Mouse (Mus musculus) embryonic facial prominence, embryonic 14.5 days (tissue): ENCODE results near the gene Slc25a17. TPM values are rescaled to one million over a fixed set of nuclear protein-coding genes. Genes with fewer than 3 reads are reported as not detected.

Experiments
- ATAC-seq: fragments of 200-750 bp; cut with Nextera tagmentation; 2 replicates; pipeline ENCODE4 v1.8.0; 2017; ENCODE audit warnings: low read depth, moderate number of reproducible peaks, moderate TSS enrichment
- DNase-seq: peaks from one replicate; pipeline ENCODE4 v3.0.0-alpha.2; 2015; ENCODE audit warnings: low spot score
- H3K27ac ChIP-seq: fragments of 300-500 bp; sonication (generic); replicated peaks from 2 replicates; pipeline ENCODE4 v1.5.1; 2014; ENCODE audit warnings: low read depth, mild to moderate bottlenecking, low read length, moderate library complexity
- H3K27me3 ChIP-seq: fragments of 300-500 bp; sonication (generic); replicated peaks from 2 replicates; pipeline ENCODE4 v1.6.1; 2014; ENCODE audit warnings: low read length; ENCODE audit not compliant: control insufficient read depth, insufficient read depth
- H3K36me3 ChIP-seq: fragments of 300-500 bp; sonication (generic); 2 replicates; pipeline ENCODE4 v1.6.1; 2014; ENCODE audit warnings: low read length, mixed read lengths; ENCODE audit not compliant: control insufficient read depth, insufficient read depth
- H3K4me1 ChIP-seq: fragments of 300-500 bp; sonication (generic); 2 replicates; pipeline ENCODE4 v1.6.1; 2014; ENCODE audit warnings: antibody characterized with exemption, low read length; ENCODE audit not compliant: control insufficient read depth, insufficient read depth
- H3K4me2 ChIP-seq: fragments of 300-500 bp; sonication (generic); 2 replicates; pipeline ENCODE4 v1.6.1; 2014; ENCODE audit warnings: low read depth, mild to moderate bottlenecking, low read length, moderate library complexity, mixed read lengths
- H3K4me3 ChIP-seq: fragments of 300-500 bp; sonication (generic); 2 replicates; pipeline ENCODE4 v1.5.1; 2014; ENCODE audit warnings: low read depth, mild to moderate bottlenecking, low read length
- H3K9ac ChIP-seq: fragments of 300-500 bp; sonication (generic); 2 replicates; pipeline ENCODE4 v1.6.1; 2014; ENCODE audit warnings: low read depth, mild to moderate bottlenecking, low read length, moderate library complexity, mixed read lengths
- H3K9me3 ChIP-seq: fragments of 300-500 bp; sonication (generic); 2 replicates; pipeline ENCODE4 v1.6.1; 2016; ENCODE audit warnings: low read length; ENCODE audit not compliant: control insufficient read depth
- WGBS: fragments of 180-500 bp; shearing (Covaris S2); extraction: QIAGEN DNeasy Blood & Tissue Kit; methylation state at CpG from one replicate; pipeline ENCODE4 v1.1.7; 2014; 5-methylcytosine and 5-hydroxymethylcytosine counted together
- polyA plus RNA-seq: library from polyadenylated mRNA; unstranded; fragments of >200 nt; fragmentation: Nextera tagmentation; extraction: Ambion mirVana; gene quantifications from 2 replicates; pipeline ENCODE4 v1.2.1, GENCODE M21; 2014

The Slc25a17 gene
- polyA plus RNA-seq = 102 and 112 TPM in 2 replicates

- H3K9me3 ChIP-seq = no peaks in the 10 kb centered on the region
- no peaks in the 10 kb centered on the region for H3K27me3 ChIP-seq
- WGBS = under 1% methylated on average over 30 of the region's 30 CpGs
- peaks cover 13% of the 10 kb centered on the region for H3K4me1 ChIP-seq
- DNase-seq (peak; percentile 98), ATAC-seq (peak; percentile 99)
- H3K4me2 ChIP-seq = peak within 1 kb of the TSS; percentile 87
- H3K4me3 ChIP-seq = peak within 1 kb of the TSS; percentile 70
- peak within 1 kb of the TSS; percentile 85 for H3K27ac ChIP-seq
- peaks cover 22% of the 10 kb centered on the region for H3K36me3 ChIP-seq
- peak within 1 kb of the TSS; percentile 79 for H3K9ac ChIP-seq
Observed at GRCm38 (mm10) chr15:81360345-81361021, at the start of gene Slc25a17. Gene Slc25a17, minus strand, starts transcription at chr15:81360812.

DNA sequence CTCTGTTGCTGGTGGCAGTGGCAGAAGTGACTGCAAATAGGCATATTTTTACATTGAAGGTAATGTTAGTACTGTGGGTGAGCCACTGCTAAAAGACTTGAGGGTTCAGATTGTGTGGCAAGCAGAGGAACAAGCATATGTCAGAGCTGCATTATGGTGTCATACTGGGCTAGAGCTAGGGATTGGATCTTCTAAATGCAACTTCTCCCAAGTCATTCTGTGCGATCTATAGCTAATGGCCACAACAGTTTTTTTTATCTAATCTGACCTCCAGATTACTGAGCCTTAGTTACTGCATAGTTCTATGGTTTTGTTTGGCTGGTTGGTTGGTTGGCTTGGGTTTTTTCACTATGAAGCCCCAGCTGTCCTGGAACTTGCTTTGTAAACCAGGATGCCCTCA, 47.6 kb upstream of the Slc25a17 start, which contains the start of gene Dnajb7:
TSS of gene Dnajb7 (minus strand) at position 101 of the 400 bp plus-strand sequence.
- no peaks in the 10 kb centered on the region for H3K4me1 ChIP-seq
- no peak within 1 kb of the TSS for H3K4me2 ChIP-seq
- no peaks in the 10 kb centered on the region for H3K9me3 ChIP-seq
- no peaks in the 10 kb centered on the region for H3K36me3 ChIP-seq
- H3K9ac ChIP-seq = no peak within 1 kb of the TSS
- no peak within 1 kb of the TSS for H3K4me3 ChIP-seq
- ATAC-seq (no peak), DNase-seq (no peak)
- no peaks in the 10 kb centered on the region for H3K27me3 ChIP-seq
- WGBS = 84% methylated on average over 1 of the region's 1 CpGs
- H3K27ac ChIP-seq = no peak within 1 kb of the TSS

- H3K4me2 ChIP-seq = no peak overlapping the region
- ATAC-seq (no peak), DNase-seq (no peak)
- H3K27ac ChIP-seq = no peak overlapping the region
- no peak overlapping the region for H3K4me3 ChIP-seq
- 89% methylated on average over 3 of the region's 3 CpGs for WGBS
- H3K9ac ChIP-seq = no peak overlapping the region
- H3K4me1 ChIP-seq = peaks cover 6% of the 10 kb centered on the region; the same call in 1 of the 2 replicates
- no peaks in the 10 kb centered on the region for H3K9me3 ChIP-seq
- H3K36me3 ChIP-seq = no peaks in the 10 kb centered on the region
- H3K27me3 ChIP-seq = no peaks in the 10 kb centered on the region
Observed at GRCm38 (mm10) chr15:81405008-81405407, 44.4 kb upstream of the Slc25a17 start.

- WGBS = under 1% methylated on average over 44 of the region's 50 CpGs
- ATAC-seq = peak; percentile 100
- H3K4me1 ChIP-seq = peaks cover 16% of the 10 kb centered on the region
- H3K4me3 ChIP-seq = peak within 1 kb of the TSS; percentile 88
- H3K4me2 ChIP-seq = peak within 1 kb of the TSS; percentile 80
- H3K27ac ChIP-seq = peak within 1 kb of the TSS; percentile 94
- no peaks in the 10 kb centered on the region for H3K27me3 ChIP-seq
- DNase-seq = peak; percentile 97
- H3K36me3 ChIP-seq = no peaks in the 10 kb centered on the region
- H3K9me3 ChIP-seq = no peaks in the 10 kb centered on the region
- peak within 1 kb of the TSS; percentile 90 for H3K9ac ChIP-seq
Observed at GRCm38 (mm10) chr15:81399638-81400315, 39.2 kb upstream of the Slc25a17 start, which contains the start of the genes St13 and Xpnpep3. Gene St13, minus strand, starts transcription at chr15:81400077. Gene Xpnpep3, plus strand, starts transcription at chr15:81400138.

- no peak; the same call in 1 of the 2 replicates for ATAC-seq
- Histone ChIP-seq H3K9me3 (no peaks in the 10 kb centered on the region), H3K9ac (peak overlapping the region; percentile 90), H3K36me3 (no peaks in the 10 kb centered on the region), H3K4me3 (peak overlapping the region; percentile 88), H3K27ac (peak overlapping the region; percentile 94), H3K4me1 (peaks cover 16% of the 10 kb centered on the region), H3K4me2 (peak overlapping the region; percentile 80), H3K27me3 (no peaks in the 10 kb centered on the region)
- DNase-seq = no peak
- under 1% methylated on average over 20 of the region's 21 CpGs for WGBS
Observed at GRCm38 (mm10) chr15:81399297-81399637, 38.7 kb upstream of the Slc25a17 start.

DNA sequence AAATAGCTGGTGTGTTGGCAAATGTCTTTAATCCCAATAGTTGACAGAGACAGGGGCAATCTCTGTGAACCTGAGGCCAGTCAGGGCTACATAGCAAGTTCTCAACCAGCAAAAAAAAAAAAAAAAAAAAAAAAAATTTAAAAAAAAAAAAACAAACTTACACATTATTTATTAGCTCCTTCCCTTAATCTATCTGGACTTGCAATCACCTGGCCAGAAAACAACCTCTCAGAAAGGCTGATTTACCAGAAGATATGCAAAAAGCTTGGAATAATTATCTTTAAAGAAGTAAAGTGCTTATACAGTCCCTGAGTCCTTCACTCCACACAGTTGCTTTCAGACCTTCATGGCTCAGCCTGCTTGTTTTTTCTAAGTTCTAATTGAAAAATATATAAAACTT, 37.6 kb upstream of the Slc25a17 start:
- Histone ChIP-seq H3K4me3 (peak overlapping the region; percentile 88), H3K9ac (peak overlapping the region; percentile 90), H3K4me1 (peaks cover 16% of the 10 kb centered on the region), H3K9me3 (no peaks in the 10 kb centered on the region), H3K36me3 (no peaks in the 10 kb centered on the region), H3K27me3 (no peaks in the 10 kb centered on the region), H3K4me2 (peak overlapping the region; percentile 80), H3K27ac (no peak overlapping the region)
- ATAC-seq = no peak
- no peak for DNase-seq

DNA sequence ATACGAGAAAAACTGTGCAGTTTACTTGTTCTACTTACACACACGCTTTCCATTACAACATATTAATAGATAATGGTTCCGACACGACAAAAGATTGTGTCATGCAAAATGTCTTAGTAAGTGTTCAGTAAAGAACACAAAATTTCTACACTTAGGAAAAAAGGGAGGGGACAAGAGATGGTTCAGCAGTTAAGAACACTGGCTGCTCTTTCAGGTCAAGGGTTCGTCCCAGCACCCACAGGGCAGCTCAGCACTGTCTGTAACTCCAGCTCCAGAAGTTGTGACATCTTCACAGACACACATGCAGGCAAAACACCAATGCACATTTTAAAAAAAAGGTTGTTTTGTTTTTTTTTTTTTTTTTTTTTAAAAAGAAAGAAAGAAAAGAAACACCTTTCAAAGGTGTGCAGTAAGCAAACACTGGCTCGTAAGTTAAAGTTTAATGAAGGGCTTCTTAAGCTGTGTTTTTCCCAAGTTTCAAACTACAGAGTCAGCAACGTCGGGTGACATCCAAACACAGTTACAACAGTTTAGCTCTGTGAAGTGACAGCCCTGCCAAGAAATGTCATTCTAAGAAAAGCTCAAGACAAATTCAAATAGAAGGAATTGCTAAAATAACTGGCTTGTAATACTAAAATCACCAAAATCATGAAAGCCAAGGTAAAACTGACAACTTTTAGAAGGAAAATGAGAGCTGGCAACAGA, 33.8 kb upstream of the Slc25a17 start:
- Histone ChIP-seq H3K27me3 (no peaks in the 10 kb centered on the region), H3K27ac (no peak overlapping the region)
- no peak for ATAC-seq

DNA sequence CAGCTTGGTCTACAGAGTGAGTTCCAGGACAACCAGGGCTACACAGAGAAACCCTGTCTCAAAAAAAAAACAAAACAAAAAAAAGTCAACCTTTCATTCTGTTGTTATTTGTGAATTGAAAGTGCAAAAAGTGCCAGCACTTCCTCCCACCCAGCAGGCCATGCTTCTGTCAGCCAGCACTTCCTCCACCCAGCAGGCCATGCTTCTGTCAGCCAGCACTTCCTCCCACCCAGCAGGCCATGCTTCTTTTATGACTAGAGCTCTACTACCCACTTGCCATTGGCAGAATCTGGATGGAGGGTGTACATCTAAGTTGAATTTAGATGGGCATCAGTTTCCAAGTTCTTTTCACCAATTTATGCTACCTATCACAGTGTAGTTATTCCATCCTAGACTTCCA, 32.4 kb upstream of the Slc25a17 start:
- ATAC-seq (no peak), DNase-seq (no peak)
- no peaks in the 10 kb centered on the region for H3K9me3 ChIP-seq
- H3K36me3 ChIP-seq = peaks cover 43% of the 10 kb centered on the region
- H3K4me1 ChIP-seq = peaks cover 7% of the 10 kb centered on the region
- H3K9ac ChIP-seq = no peak overlapping the region
- no peak overlapping the region for H3K27ac ChIP-seq
- no peak overlapping the region for H3K4me2 ChIP-seq
- no peak overlapping the region for H3K4me3 ChIP-seq
- H3K27me3 ChIP-seq = no peaks in the 10 kb centered on the region

More for the DNA sequence above, 33.8 kb upstream of the Slc25a17 start:
- Histone ChIP-seq H3K9me3 (no peaks in the 10 kb centered on the region), H3K9ac (no peak overlapping the region), H3K36me3 (peaks cover 30% of the 10 kb centered on the region), H3K4me3 (no peak overlapping the region), H3K4me2 (no peak overlapping the region), H3K4me1 (peaks cover 11% of the 10 kb centered on the region)
- WGBS = 86% methylated on average over 8 of the region's 8 CpGs
- no peak for DNase-seq
